Mouse (Mus musculus): ENCODE data around the gene Gnpnat1. TPM values are rescaled to one million over a fixed set of nuclear protein-coding genes. Genes with fewer than 3 reads are reported as not detected.

Gnpnat1 gene
- polyA plus RNA-seq, 1 experiment from 2014 or later = 30.2 TPM

- peak overlapping the region; percentile 75 for H3K4me3 ChIP-seq
- H3K36me3 ChIP-seq (replicated peaks) = peaks cover 9% of the 10 kb centered on the region; the same call in 1 of the 2 replicates
- ATAC-seq (replicated peaks) = peak; percentile 43
- H3K27me3 ChIP-seq (replicated peaks) = no peaks in the 10 kb centered on the region
- 16% methylated on average over 8 of the region's 8 CpGs for WGBS
- peaks cover 14% of the 10 kb centered on the region for H3K4me1 ChIP-seq
- H3K9ac ChIP-seq = peak overlapping the region; percentile 29; the same call in 1 of the 2 replicates
- peak overlapping the region; percentile 73 for H3K27ac ChIP-seq
- H3K9me3 ChIP-seq = no peaks in the 10 kb centered on the region
- H3K4me2 ChIP-seq = peak overlapping the region; percentile 48
Observed at GRCm38 (mm10) chr14:45329018-45329588, 75.6 kb downstream of the Gnpnat1 start.

GRCm38 (mm10) chr14:45328072-45328713 lies 76.5 kb downstream of the Gnpnat1 start:
- H3K27me3 ChIP-seq (replicated peaks) = no peaks in the 10 kb centered on the region
- peaks cover 7% of the 10 kb centered on the region; the same call in 1 of the 2 replicates for H3K36me3 ChIP-seq (replicated peaks)
- no peak overlapping the region for H3K4me3 ChIP-seq
- peaks cover 14% of the 10 kb centered on the region for H3K4me1 ChIP-seq
- H3K27ac ChIP-seq = no peak overlapping the region
- no peak for ATAC-seq (replicated peaks)
- WGBS = 89% methylated on average over 4 of the region's 4 CpGs
- H3K9ac ChIP-seq = no peak overlapping the region
- H3K4me2 ChIP-seq = no peak overlapping the region
- no peaks in the 10 kb centered on the region for H3K9me3 ChIP-seq

Small RNA genes within 50 kb of the gene (microRNA-seq; reads per million reads assigned to microRNA genes)
- not detected for gene Gm25353

Other genes with a start within 250 kb of the Gnpnat1 start
- gene Gpr137c, start 185.2 kb downstream of the Gnpnat1 start, polyA plus RNA-seq (2015; fragmentation: Nextera tagmentation; extraction: Ambion mirVana) = 15.9 and 18.1 TPM in 2 replicates
- gene Txndc16, start 184.6 kb downstream of the Gnpnat1 start, polyA plus RNA-seq (2015; fragmentation: Nextera tagmentation; extraction: Ambion mirVana) = 32.4 and 34.0 TPM in 2 replicates
- 22.1 and 27.1 TPM in 2 replicates for gene Ero1l, start 86.1 kb downstream of the Gnpnat1 start, polyA plus RNA-seq (2015; fragmentation: Nextera tagmentation; extraction: Ambion mirVana)
- gene Psmc6, start 75.1 kb downstream of the Gnpnat1 start, polyA plus RNA-seq (2015; fragmentation: Nextera tagmentation; extraction: Ambion mirVana) = 140 and 147 TPM in 2 replicates
- 63.4 and 63.8 TPM in 2 replicates for gene Styx, start 53.8 kb downstream of the Gnpnat1 start, polyA plus RNA-seq (2015; fragmentation: Nextera tagmentation; extraction: Ambion mirVana)
- 55.3 and 67.1 TPM in 2 replicates for gene Fermt2, start 125.2 kb upstream of the Gnpnat1 start, polyA plus RNA-seq (2015; fragmentation: Nextera tagmentation; extraction: Ambion mirVana)